Mouse (Mus musculus) left cerebral cortex, adult 2 months (tissue): ENCODE measurements at regions not wholly inside any gene's neighbourhood (a gene's known extent, or its start where the extent isn't known, plus 50 kb on each side); places are given as distances from the start of the nearest gene placed in this dataset.

Experiments
- DNase-seq, 2 experiments: peaks; one replicate each; pipeline ENCODE4 v3.0.0; 2021 to 2022; ENCODE audit warnings: low spot score in 2 of 2, mixed read lengths in 1 of 2; ENCODE audit errors: extremely low spot score in 1 of 2
- H3K27ac ChIP-seq: fragments of 200-600 bp; 2 replicates; pipeline ENCODE4 v1.8.1; 2022
- H3K4me3 ChIP-seq: fragments of 200-600 bp; 2 replicates; pipeline ENCODE4 v1.8.1; 2022
- CTCF ChIP-seq: fragments of 200-600 bp; IDR thresholded peaks from 2 replicates; pipeline ENCODE4 v1.8.1; 2022; ENCODE audit warnings: antibody characterized with exemption, mild to moderate bottlenecking, moderate library complexity
- intact Hi-C: fragments of 180-260 bp; cut with DNase I; formaldehyde crosslinking; loops from one replicate; pipeline ENCODE4 v1.15.1; 2025

GRCm38 (mm10) chr4:10510013-10510412 lies 364.3 kb upstream of the 2610301B20Rik start:
- no peak for TF ChIP-seq CTCF
- DNase-seq, result no peak
- intact Hi-C loops, result no loop called here
- no peak overlapping the region for H3K4me3 ChIP-seq
- H3K27ac ChIP-seq, result no peak overlapping the region

- TF ChIP-seq CTCF, result no peak
- no peak overlapping the region for H3K27ac ChIP-seq
- no peak overlapping the region for H3K4me3 ChIP-seq
- intact Hi-C loops, result no loop called here
- DNase-seq, result no peak
Observed at GRCm38 (mm10) chr4:10550711-10551305, 323.5 kb upstream of the 2610301B20Rik start.

GRCm38 (mm10) chr4:10553724-10554123 lies 320.6 kb upstream of the 2610301B20Rik start:
- intact Hi-C loops, result no loop called here
- H3K4me3 ChIP-seq, result no peak overlapping the region
- DNase-seq, result no peak
- TF ChIP-seq CTCF, result no peak
- no peak overlapping the region for H3K27ac ChIP-seq

- H3K27ac ChIP-seq, result no peak overlapping the region
- no peak for DNase-seq
- H3K4me3 ChIP-seq, result no peak overlapping the region
- intact Hi-C loops, result no loop called here
- peak; percentile 4 for TF ChIP-seq CTCF
Observed at GRCm38 (mm10) chr4:10560078-10560477, 314.2 kb upstream of the 2610301B20Rik start.

GRCm38 (mm10) chr4:10604513-10604912 lies 269.8 kb upstream of the 2610301B20Rik start:
- H3K27ac ChIP-seq, result no peak overlapping the region
- no peak for TF ChIP-seq CTCF
- DNase-seq, result no peak
- intact Hi-C loops, result no loop called here
- H3K4me3 ChIP-seq, result no peak overlapping the region

GRCm38 (mm10) chr4:10607855-10608576 lies 266.3 kb upstream of the 2610301B20Rik start:
- no peak overlapping the region for H3K27ac ChIP-seq
- intact Hi-C loops, result no loop called here
- no peak overlapping the region for H3K4me3 ChIP-seq
- no peak for TF ChIP-seq CTCF
- DNase-seq, result no peak

- Histone ChIP-seq H3K27ac (no peak overlapping the region), H3K4me3 (no peak overlapping the region)
- intact Hi-C loops, result no loop called here
- DNase-seq, result no peak
- TF ChIP-seq CTCF, result no peak
Observed at GRCm38 (mm10) chr4:10610784-10611183, 263.5 kb upstream of the 2610301B20Rik start.
